ENCODE assay signal across 10 mouse cellular contexts in the genomic region with DNA sequence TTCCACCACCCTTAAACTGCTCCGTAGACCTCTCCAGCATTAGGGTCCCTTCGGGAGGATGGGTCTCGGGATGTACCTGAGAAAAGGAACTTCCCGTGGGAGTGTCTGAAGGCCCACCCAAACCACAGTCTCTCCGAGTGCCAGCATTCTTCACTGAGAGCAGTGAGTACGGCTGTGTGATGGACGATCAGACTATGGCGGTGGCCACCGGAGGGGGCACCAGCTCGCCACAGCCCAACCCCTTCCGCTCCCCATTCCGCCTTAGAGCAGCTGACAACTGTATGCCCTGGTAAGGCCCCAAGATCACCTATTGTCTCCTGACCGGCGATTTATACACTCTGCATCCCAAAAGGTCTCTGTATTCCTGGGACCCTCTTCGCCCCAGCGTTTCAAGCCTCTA. TPM values are rescaled to one million over a fixed set of nuclear protein-coding genes. Genes with fewer than 3 reads are reported as not detected.
DNase-seq lines count a peak whose midpoint lies in the region; ATAC-seq and TF ChIP-seq lines count a peak whose summit lies in the region.
"Had no signal": no experiment of that assay in that cellular context is flagged by ENCODE, and none has a peak within 500 bp of the region (broad histone marks: within the 10 kb centered on the region; RNA-seq: fewer than 3 reads in every experiment).

No protein-coding gene starts in this region.

- peak; percentile 36 for DNase-seq in embryo, embryonic 10 days (ENCODE audit: low spot score)
- no peak for DNase-seq in embryo, embryonic 9.5 days (ENCODE audit: extremely low spot score)
- DNase-seq in hindbrain, embryonic 10.5 days (ENCODE audit: low spot score) = peak; percentile 22
- DNase-seq in midbrain, embryonic 11.5 days (ENCODE audit: low spot score, missing footprints) = peak; percentile 91
- no peak for DNase-seq in thymus, postnatal 14 days
- no peak for DNase-seq in layer of hippocampus, adult 11-12 months (ENCODE audit: low spot score)
- DNase-seq: cerebellum, adult 9-10 months had no signal

- no peak for TF ChIP-seq POLR2A in ES-Bruce4 (IDR thresholded peaks at IDR 0.05; ENCODE audit: insufficient read depth, low read length)

- peak overlapping the region; percentile 67 for H3K9ac ChIP-seq in ES-Bruce4 (ENCODE audit: low read depth, poor library complexity, severe bottlenecking)
- no peak overlapping the region for H3K9ac ChIP-seq in midbrain, embryonic 11.5 days (ENCODE audit: low read length)

- peak; percentile 14 for TF ChIP-seq CTCF in ES-Bruce4 (IDR thresholded peaks at IDR 0.05; ENCODE audit: low read depth, low read length)

- no peak for TF ChIP-seq EP300 in ES-Bruce4 (IDR thresholded peaks at IDR 0.05; ENCODE audit: insufficient read depth, low read depth, low read length)

- H3K27me3 ChIP-seq in ES-Bruce4 (ENCODE audit: control insufficient read depth, insufficient read depth, low read length, poor library complexity, severe bottlenecking) = no peaks in the 10 kb centered on the region
- H3K27me3 ChIP-seq in hindbrain, embryonic 10.5 days (ENCODE audit: insufficient read depth, poor library complexity, severe bottlenecking) = peaks cover 72% of the 10 kb centered on the region
- H3K27me3 ChIP-seq in midbrain, embryonic 11.5 days (ENCODE audit: control insufficient read depth, insufficient read depth, low read length) = peaks cover 22% of the 10 kb centered on the region

- peaks cover 5% of the 10 kb centered on the region for H3K4me1 ChIP-seq in ES-Bruce4 (ENCODE audit: control insufficient read depth, insufficient read depth, low read length)
- peaks cover 10% of the 10 kb centered on the region for H3K4me1 ChIP-seq in hindbrain, embryonic 10.5 days (replicated peaks)
- no peaks in the 10 kb centered on the region; the same call in 1 of the 2 replicates for H3K4me1 ChIP-seq in midbrain, embryonic 11.5 days (ENCODE audit: control insufficient read depth, insufficient read depth, low read length)

- H3K27ac ChIP-seq in ES-Bruce4 (ENCODE audit: insufficient read depth, low read length) = no peak overlapping the region
- peak overlapping the region; percentile 50; the same call in 1 of the 2 replicates for H3K27ac ChIP-seq in hindbrain, embryonic 10.5 days
- H3K27ac ChIP-seq in midbrain, embryonic 11.5 days (ENCODE audit: low read depth, low read length) = no peak overlapping the region
- H3K27ac ChIP-seq: heart, adult 2 months had no signal

- no peaks in the 10 kb centered on the region for H3K36me3 ChIP-seq in ES-Bruce4 (ENCODE audit: control insufficient read depth, insufficient read depth, low read length, poor library complexity, severe bottlenecking)
- H3K36me3 ChIP-seq in hindbrain, embryonic 10.5 days = no peaks in the 10 kb centered on the region
- no peaks in the 10 kb centered on the region for H3K36me3 ChIP-seq in midbrain, embryonic 11.5 days (ENCODE audit: control insufficient read depth, insufficient read depth, low read length)

- H3K9me3 ChIP-seq in ES-Bruce4 (replicated peaks; ENCODE audit: control insufficient read depth, insufficient read depth, low read length, poor library complexity, severe bottlenecking) = no peaks in the 10 kb centered on the region
- H3K9me3 ChIP-seq in hindbrain, embryonic 10.5 days = peaks cover 6% of the 10 kb centered on the region; the same call in 1 of the 2 replicates
- H3K9me3 ChIP-seq in midbrain, embryonic 11.5 days (ENCODE audit: control insufficient read depth, low read length) = no peaks in the 10 kb centered on the region

- peak overlapping the region; percentile 6; the same call in 1 of the 2 replicates for H3K4me2 ChIP-seq in midbrain, embryonic 11.5 days

- no peak for ATAC-seq in midbrain, embryonic 11.5 days (ENCODE audit: low FRiP score)
- no peak for ATAC-seq in granulocyte monocyte progenitor cell, adult 5-6 weeks (replicated peaks; ENCODE audit: poor library complexity, severe bottlenecking)

- WGBS in hindbrain, embryonic 10.5 days = 21% methylated on average over 16 of the region's 16 CpGs
- 22% methylated on average over 16 of the region's 16 CpGs for WGBS in midbrain, embryonic 11.5 days

- peak overlapping the region; percentile 56 for H3K4me3 ChIP-seq in ES-Bruce4 (ENCODE audit: low read depth, low read length)
- H3K4me3 ChIP-seq in hindbrain, embryonic 10.5 days = peak overlapping the region; percentile 36
- no peak overlapping the region for H3K4me3 ChIP-seq in midbrain, embryonic 11.5 days (ENCODE audit: low read depth, low read length)

RNA-seq across cellular contexts. Expression of a gene that starts 5.4 kb away (rescaled TPM):
- 15.7 and 16.6 TPM in 2 replicates for polyA plus RNA-seq in ES-Bruce4 (2011; ENCODE audit: insufficient read depth, insufficient read length, low read depth, missing spikeins)
- 0.31 and 0.41 TPM in 2 replicates for polyA plus RNA-seq in hindbrain, embryonic 10.5 days (2016; fragmentation: Nextera tagmentation; extraction: Ambion mirVana)
- polyA plus RNA-seq in midbrain, embryonic 11.5 days (2014; fragmentation: Nextera tagmentation; extraction: Ambion mirVana) = 0.50 and 0.82 TPM in 2 replicates
- not detected in 2 replicates for total RNA-seq in granulocyte monocyte progenitor cell, adult 5-6 weeks (2014; fragmentation: Nextera tagmentation)
- 0.22 TPM in 1 of 2 replicates, not detected in the other for total RNA-seq in granulocyte monocyte progenitor cell, adult 5-6 weeks (2017)

RNA-seq across cellular contexts. Expression of a gene that starts 6.0 kb away (rescaled TPM):
- 0.78 and 1.3 TPM in 2 replicates for polyA plus RNA-seq in ES-Bruce4 (2011; ENCODE audit: insufficient read depth, insufficient read length, low read depth, missing spikeins)
- polyA plus RNA-seq in hindbrain, embryonic 10.5 days (2016; fragmentation: Nextera tagmentation; extraction: Ambion mirVana) = 0.25 and 0.30 TPM in 2 replicates
- 0.18 and 0.26 TPM in 2 replicates for polyA plus RNA-seq in midbrain, embryonic 11.5 days (2014; fragmentation: Nextera tagmentation; extraction: Ambion mirVana)
- not detected in 2 replicates for total RNA-seq in granulocyte monocyte progenitor cell, adult 5-6 weeks (2014; fragmentation: Nextera tagmentation)
- not detected in 2 replicates for total RNA-seq in granulocyte monocyte progenitor cell, adult 5-6 weeks (2017)

RNA-seq across cellular contexts. Expression of a gene that starts 13.5 kb away (rescaled TPM):
- 26.9 and 32.1 TPM in 2 replicates for polyA plus RNA-seq in ES-Bruce4 (2011; ENCODE audit: insufficient read depth, insufficient read length, low read depth, missing spikeins)
- 48.3 and 49.2 TPM in 2 replicates for polyA plus RNA-seq in hindbrain, embryonic 10.5 days (2016; fragmentation: Nextera tagmentation; extraction: Ambion mirVana)
- 37.7 and 42.1 TPM in 2 replicates for polyA plus RNA-seq in midbrain, embryonic 11.5 days (2014; fragmentation: Nextera tagmentation; extraction: Ambion mirVana)
- 19.7 and 28.5 TPM in 2 replicates for total RNA-seq in granulocyte monocyte progenitor cell, adult 5-6 weeks (2014; fragmentation: Nextera tagmentation)
- total RNA-seq in granulocyte monocyte progenitor cell, adult 5-6 weeks (2017) = 31.5 and 35.8 TPM in 2 replicates

RNA-seq across cellular contexts. Expression of a gene that starts 32.8 kb away (rescaled TPM):
- polyA plus RNA-seq in ES-Bruce4 (2011; ENCODE audit: insufficient read depth, insufficient read length, low read depth, missing spikeins) = 34.2 and 39.6 TPM in 2 replicates
- 31.1 and 32.7 TPM in 2 replicates for polyA plus RNA-seq in hindbrain, embryonic 10.5 days (2016; fragmentation: Nextera tagmentation; extraction: Ambion mirVana)
- 28.9 and 31.3 TPM in 2 replicates for polyA plus RNA-seq in midbrain, embryonic 11.5 days (2014; fragmentation: Nextera tagmentation; extraction: Ambion mirVana)
- 63.2 and 69.8 TPM in 2 replicates for total RNA-seq in granulocyte monocyte progenitor cell, adult 5-6 weeks (2014; fragmentation: Nextera tagmentation)
- total RNA-seq in granulocyte monocyte progenitor cell, adult 5-6 weeks (2017) = 41.1 and 74.9 TPM in 2 replicates

RNA-seq across cellular contexts. Expression of a gene that starts 39.8 kb away (rescaled TPM):
- 1.8 and 3.5 TPM in 2 replicates for polyA plus RNA-seq in ES-Bruce4 (2011; ENCODE audit: insufficient read depth, insufficient read length, low read depth, missing spikeins)
- polyA plus RNA-seq in hindbrain, embryonic 10.5 days (2016; fragmentation: Nextera tagmentation; extraction: Ambion mirVana) = 0.52 TPM in 1 of 2 replicates, not detected in the other
- polyA plus RNA-seq in midbrain, embryonic 11.5 days (2014; fragmentation: Nextera tagmentation; extraction: Ambion mirVana) = not detected in 2 replicates
- total RNA-seq in granulocyte monocyte progenitor cell, adult 5-6 weeks (2014; fragmentation: Nextera tagmentation) = not detected in 2 replicates
- not detected in 2 replicates for total RNA-seq in granulocyte monocyte progenitor cell, adult 5-6 weeks (2017)

Comparison
In these comparisons a context has a peak if more than half of its experiments do, and no peak if none do; other contexts are left out.
1. DNase-seq: peak in embryo, embryonic 10 days (single experiment), hindbrain, embryonic 10.5 days (single experiment) and midbrain, embryonic 11.5 days (single experiment); none in embryo, embryonic 9.5 days (single experiment), thymus, postnatal 14 days (single experiment) and layer of hippocampus, adult 11-12 months (single experiment).